In genomic region chr6:50957328-50957900, GRCm38 (mm10) we compare ENCODE assay signal across 28 mouse cellular contexts.
A peak's percentile ranks its signal among the peaks of the same experiment; 100 is the strongest.
DNase-seq lines count a peak whose midpoint lies in the region; ATAC-seq and TF ChIP-seq lines count a peak whose summit lies in the region.
"Had no signal": no experiment of that assay in that cellular context is flagged by ENCODE, and none has a peak within 500 bp of the region (broad histone marks: within the 10 kb centered on the region; RNA-seq: fewer than 3 reads in every experiment).

No protein-coding gene starts in this region.

- H3K9ac ChIP-seq in heart, embryonic 13.5 days: no peak overlapping the region
- H3K9ac ChIP-seq in heart, embryonic 12.5 days: no peak overlapping the region
- H3K9ac ChIP-seq in embryonic facial prominence, embryonic 11.5 days (replicated peaks; ENCODE audit: low read length): no peak overlapping the region
- H3K9ac ChIP-seq in embryonic facial prominence, embryonic 15.5 days: no peak overlapping the region
- no peak overlapping the region for H3K9ac ChIP-seq in limb, embryonic 14.5 days (ENCODE audit: low read depth, low read length, severe bottlenecking)
- H3K9ac ChIP-seq: forebrain, postnatal 0 days; hindbrain, embryonic 14.5 days; liver, embryonic 15.5 days; lung, embryonic 14.5 days had no signal

- H3K27me3 ChIP-seq in heart, embryonic 13.5 days (replicated peaks): no peaks in the 10 kb centered on the region
- H3K27me3 ChIP-seq in heart, embryonic 12.5 days (replicated peaks): no peaks in the 10 kb centered on the region
- H3K27me3 ChIP-seq in embryonic facial prominence, embryonic 11.5 days (ENCODE audit: control insufficient read depth, insufficient read depth, low read length): no peaks in the 10 kb centered on the region; the same call in 1 of the 2 replicates
- no peaks in the 10 kb centered on the region for H3K27me3 ChIP-seq in embryonic facial prominence, embryonic 15.5 days
- H3K27me3 ChIP-seq in limb, embryonic 14.5 days (ENCODE audit: control insufficient read depth, insufficient read depth, low read length): no peaks in the 10 kb centered on the region
- H3K27me3 ChIP-seq: liver, embryonic 15.5 days had no signal

- ATAC-seq in heart, embryonic 13.5 days (ENCODE audit: extremely low read depth, insufficient number of reproducible peaks, low FRiP score, low TSS enrichment): no peak
- ATAC-seq in heart, embryonic 12.5 days (ENCODE audit: insufficient number of reproducible peaks, low FRiP score): no peak
- ATAC-seq in embryonic facial prominence, embryonic 11.5 days (replicated peaks; ENCODE audit: insufficient number of reproducible peaks, low FRiP score, low TSS enrichment, low read depth): no peak; the same call in 1 of the 2 replicates
- peak; percentile 67 for ATAC-seq in embryonic facial prominence, embryonic 15.5 days (ENCODE audit: insufficient number of reproducible peaks, low FRiP score, low TSS enrichment, low read depth)
- peak; percentile 65 for ATAC-seq in limb, embryonic 14.5 days (ENCODE audit: low FRiP score, low read depth)
- ATAC-seq: CD4-positive, CD25-positive, alpha-beta regulatory T cell, adult 4 months; forebrain, postnatal 0 days; inflammation-experienced regulatory T-cells, adult 6 months; midbrain, embryonic 16.5 days had no signal

- H3K4me2 ChIP-seq in heart, embryonic 13.5 days: no peak overlapping the region
- H3K4me2 ChIP-seq in heart, embryonic 12.5 days: no peak overlapping the region
- H3K4me2 ChIP-seq in embryonic facial prominence, embryonic 11.5 days (ENCODE audit: low read depth, low read length): no peak overlapping the region
- H3K4me2 ChIP-seq in embryonic facial prominence, embryonic 15.5 days (replicated peaks): no peak overlapping the region
- H3K4me2 ChIP-seq in limb, embryonic 14.5 days (replicated peaks; ENCODE audit: low read depth, low read length, severe bottlenecking): no peak overlapping the region
- H3K4me2 ChIP-seq: hindbrain, embryonic 14.5 days; liver, embryonic 15.5 days; lung, embryonic 14.5 days; midbrain, embryonic 11.5 days had no signal

- 90% methylated on average over 4 of the region's 4 CpGs for WGBS in heart, embryonic 13.5 days
- 82% methylated on average over 4 of the region's 4 CpGs for WGBS in heart, embryonic 12.5 days
- 45% methylated on average over 4 of the region's 4 CpGs for WGBS in embryonic facial prominence, embryonic 11.5 days
- WGBS in embryonic facial prominence, embryonic 15.5 days: 45% methylated on average over 4 of the region's 4 CpGs
- WGBS in limb, embryonic 14.5 days: 56% methylated on average over 4 of the region's 4 CpGs

- TF ChIP-seq POLR2A in limb, embryonic 14.5 days (IDR thresholded peaks at IDR 0.05; ENCODE audit: borderline replicate concordance, extremely low read depth, insufficient read depth, insufficient read length): no peak

- H3K36me3 ChIP-seq in heart, embryonic 13.5 days: no peaks in the 10 kb centered on the region
- H3K36me3 ChIP-seq in heart, embryonic 12.5 days: no peaks in the 10 kb centered on the region
- H3K36me3 ChIP-seq in embryonic facial prominence, embryonic 11.5 days (replicated peaks; ENCODE audit: control insufficient read depth, insufficient read depth, low read depth, low read length): no peaks in the 10 kb centered on the region
- no peaks in the 10 kb centered on the region for H3K36me3 ChIP-seq in embryonic facial prominence, embryonic 15.5 days
- no peaks in the 10 kb centered on the region for H3K36me3 ChIP-seq in limb, embryonic 14.5 days (ENCODE audit: control insufficient read depth, insufficient read depth, low read length)
- H3K36me3 ChIP-seq: heart, embryonic 10.5 days; liver, embryonic 15.5 days had no signal

- DNase-seq in embryonic facial prominence, embryonic 11.5 days (ENCODE audit: low spot score): peak; percentile 89
- peak; percentile 50 for DNase-seq in limb, embryonic 14.5 days (ENCODE audit: low spot score)
- no peak for DNase-seq in thymus, postnatal 25 days
- no peak for DNase-seq in layer of hippocampus, adult 2 months (ENCODE audit: low spot score in 2 of 2)
- DNase-seq: adrenal gland, postnatal 25 days; cerebellum, adult 18-20 months; cerebellum, postnatal 14 days; forebrain, postnatal 0 days; heart, postnatal 4 days; kidney, adult 11 months; kidney, postnatal 36 days; layer of hippocampus, postnatal 36 days; lung, embryonic 14.5 days; lung, postnatal 14 days; right cerebral cortex, adult 18-20 months; thymus, adult 18-20 months; thymus, postnatal 36 days had no signal

- 0 out of 2 replicates have a peak overlapping the region, but pooled peaks have one; percentile 12 for H3K27ac ChIP-seq in heart, embryonic 13.5 days (replicated peaks)
- no peak overlapping the region for H3K27ac ChIP-seq in heart, embryonic 12.5 days (ENCODE audit: poor library complexity, severe bottlenecking)
- H3K27ac ChIP-seq in embryonic facial prominence, embryonic 11.5 days (replicated peaks; ENCODE audit: low read depth, low read length): peak overlapping the region; percentile 88
- peak overlapping the region; percentile 85 for H3K27ac ChIP-seq in embryonic facial prominence, embryonic 15.5 days (replicated peaks)
- H3K27ac ChIP-seq in limb, embryonic 14.5 days (replicated peaks; ENCODE audit: low read depth, low read length): peak overlapping the region; percentile 33; the same call in 1 of the 2 replicates
- no peak overlapping the region for H3K27ac ChIP-seq in layer of hippocampus, adult 2 months
- H3K27ac ChIP-seq: heart, embryonic 10.5 days; hindbrain, embryonic 14.5 days; liver, embryonic 15.5 days; stomach, postnatal 0 days had no signal

- no peak overlapping the region for H3K4me3 ChIP-seq in heart, embryonic 13.5 days
- no peak overlapping the region for H3K4me3 ChIP-seq in heart, embryonic 12.5 days
- H3K4me3 ChIP-seq in embryonic facial prominence, embryonic 11.5 days (ENCODE audit: low read depth, low read length): no peak overlapping the region
- no peak overlapping the region for H3K4me3 ChIP-seq in embryonic facial prominence, embryonic 15.5 days (replicated peaks)
- no peak overlapping the region for H3K4me3 ChIP-seq in limb, embryonic 14.5 days (replicated peaks; ENCODE audit: low read length)
- H3K4me3 ChIP-seq in layer of hippocampus, adult 2 months: no peak overlapping the region
- H3K4me3 ChIP-seq: heart, embryonic 10.5 days; liver, embryonic 15.5 days had no signal

- TF ChIP-seq CTCF in layer of hippocampus, adult 2 months (conservative IDR thresholded peaks at IDR 0.05): no peak

- H3K4me1 ChIP-seq in heart, embryonic 13.5 days: no peaks in the 10 kb centered on the region; the same call in 1 of the 2 replicates
- H3K4me1 ChIP-seq in heart, embryonic 12.5 days (replicated peaks): peaks cover 6% of the 10 kb centered on the region; the same call in 1 of the 2 replicates
- H3K4me1 ChIP-seq in embryonic facial prominence, embryonic 11.5 days (ENCODE audit: control insufficient read depth, insufficient read depth, low read length): no peaks in the 10 kb centered on the region; the same call in 1 of the 2 replicates
- H3K4me1 ChIP-seq in embryonic facial prominence, embryonic 15.5 days: 0 out of 2 replicates have a peak, but pooled peaks cover 3% of the 10 kb centered on the region
- H3K4me1 ChIP-seq in limb, embryonic 14.5 days (ENCODE audit: control insufficient read depth, insufficient read depth, low read length): 0 out of 2 replicates have a peak, but pooled peaks cover 6% of the 10 kb centered on the region
- H3K4me1 ChIP-seq: liver, embryonic 15.5 days had no signal

- H3K9me3 ChIP-seq in heart, embryonic 13.5 days: no peaks in the 10 kb centered on the region
- no peaks in the 10 kb centered on the region for H3K9me3 ChIP-seq in heart, embryonic 12.5 days (replicated peaks)
- H3K9me3 ChIP-seq in embryonic facial prominence, embryonic 11.5 days (replicated peaks; ENCODE audit: control insufficient read depth, low read length): no peaks in the 10 kb centered on the region
- no peaks in the 10 kb centered on the region for H3K9me3 ChIP-seq in embryonic facial prominence, embryonic 15.5 days (replicated peaks)
- H3K9me3 ChIP-seq in limb, embryonic 14.5 days (ENCODE audit: control insufficient read depth, low read length): no peaks in the 10 kb centered on the region
- H3K9me3 ChIP-seq: heart, embryonic 10.5 days; liver, embryonic 15.5 days had no signal

Comparison
In these comparisons a context has a peak if more than half of its experiments do, and no peak if none do; other contexts are left out.
1. ATAC-seq: peak in embryonic facial prominence, embryonic 15.5 days (single experiment) and limb, embryonic 14.5 days (single experiment); none in heart, embryonic 13.5 days (single experiment), heart, embryonic 12.5 days (single experiment) and embryonic facial prominence, embryonic 11.5 days (single experiment).
2. H3K27ac ChIP-seq: peak in heart, embryonic 13.5 days (single experiment), embryonic facial prominence, embryonic 11.5 days (single experiment), embryonic facial prominence, embryonic 15.5 days (single experiment) and limb, embryonic 14.5 days (single experiment); none in heart, embryonic 12.5 days (single experiment) and layer of hippocampus, adult 2 months (single experiment).
3. DNase-seq: peak in embryonic facial prominence, embryonic 11.5 days (single experiment) and limb, embryonic 14.5 days (single experiment); none in thymus, postnatal 25 days (single experiment) and layer of hippocampus, adult 2 months (0 of 2).